Mouse (Mus musculus) thymus, postnatal 0 days (tissue): Measurements from ENCODE around the gene Lipo3. TPM values are rescaled to one million over a fixed set of nuclear protein-coding genes. Genes with fewer than 3 reads are reported as not detected.
"Not testable (repeated sequence)": the region's sequence is repeated elsewhere in the genome, so short reads cannot be mapped to it uniquely, and the experiment has no call there.

Source experiments
- DNase-seq: peaks from one replicate; pipeline ENCODE4 v3.0.0-alpha.2; 2015; ENCODE audit warnings: low spot score
- microRNA-seq: library from miRNA; unstranded; fragments of <30 nt; microRNA quantifications from one replicate; pipeline ENCODE4, GENCODE M21; 2016; ENCODE audit warnings: borderline number of aligned reads
- polyA plus RNA-seq: library from polyadenylated mRNA; unstranded; fragments of >200 nt; fragmentation: Nextera tagmentation; extraction: Ambion mirVana; gene quantifications from 2 replicates; pipeline ENCODE4 v1.2.1, GENCODE M21; 2015

The Lipo3 gene
- 16.5 TPM in 2 replicates for polyA plus RNA-seq

DNA sequence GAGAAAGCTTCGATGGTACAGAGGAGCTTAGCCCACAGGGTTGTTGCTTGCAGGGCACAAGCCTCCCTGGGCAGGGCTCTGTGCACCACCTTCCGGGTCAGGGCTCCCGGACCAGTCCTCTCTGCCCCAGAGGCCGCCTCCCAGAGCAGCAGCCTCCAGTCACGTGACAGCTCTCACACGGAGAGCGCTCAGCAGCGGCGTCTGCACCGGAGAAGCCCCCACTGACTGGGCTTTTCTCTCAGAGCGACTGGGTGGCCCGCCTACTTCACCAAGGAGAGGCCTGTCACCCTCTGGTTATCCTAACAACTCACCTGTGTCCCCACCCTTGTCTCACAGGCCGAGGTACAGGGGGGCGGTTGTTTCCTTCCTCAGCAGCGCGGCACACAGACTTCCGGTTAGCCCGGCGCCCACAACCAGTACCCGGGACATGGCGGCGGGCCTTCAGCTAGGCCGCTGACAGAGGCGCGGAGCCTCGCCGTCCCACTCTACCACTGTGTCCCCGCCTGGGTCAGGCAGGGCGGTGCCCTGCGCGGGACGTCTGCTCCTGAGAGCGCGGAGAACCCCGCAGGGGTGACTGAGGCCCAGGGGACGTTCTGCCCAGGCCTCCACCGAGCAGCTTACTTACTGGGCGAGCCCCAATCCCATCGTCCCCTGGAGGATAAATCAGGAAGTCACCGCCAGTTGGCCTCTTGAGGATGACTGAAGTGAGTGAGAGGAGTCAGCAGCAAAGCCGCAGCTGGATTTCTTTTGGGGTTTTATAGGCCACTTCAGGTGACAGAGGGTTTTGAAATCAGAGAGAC lies at the start of gene Lipo3:
Lipo3 (minus strand) TSS at position 665 of the 800 bp plus-strand sequence.
- DNase-seq = not testable (repeated sequence)

- not testable (repeated sequence) for DNase-seq
Measured at GRCm38 (mm10) chr19:33787359-33787758, 25.6 kb upstream of the Lipo3 start, which contains the start of gene Lipo1. Gene Lipo1 (minus strand): TSS chr19:33787459.

- no peak for DNase-seq
Measured at GRCm38 (mm10) chr19:33786576-33787277, 25.0 kb upstream of the Lipo3 start.

DNA sequence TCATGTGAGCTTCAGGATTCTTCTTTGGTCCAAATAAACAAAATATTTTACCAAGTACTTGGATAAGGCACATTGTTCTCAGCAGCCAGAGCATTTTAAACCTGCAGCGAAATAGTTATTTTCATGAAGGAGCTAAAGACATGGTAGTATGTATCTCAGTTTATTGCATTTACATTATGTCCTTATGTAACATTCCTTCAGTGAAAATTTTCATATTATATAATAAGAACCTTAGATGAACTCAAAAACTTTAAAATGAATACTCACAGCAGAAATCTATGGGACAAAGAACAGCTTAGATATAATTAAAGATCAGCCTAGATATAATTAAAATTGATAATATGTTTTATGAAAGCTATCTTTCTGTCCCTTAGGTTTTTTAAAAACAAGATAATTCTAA lies 10.5 kb downstream of the Lipo3 start, which contains the start of gene Lipo2:
Lipo2 (minus strand) TSS at position 101 of the 400 bp plus-strand sequence.
- DNase-seq = not testable (repeated sequence)

GRCm38 (mm10) chr19:33625152-33625551 lies 136.6 kb downstream of the Lipo3 start, which contains the start of gene Gm8978:
Gene Gm8978 (minus strand): TSS chr19:33625252.
- DNase-seq = not testable (repeated sequence)

DNA sequence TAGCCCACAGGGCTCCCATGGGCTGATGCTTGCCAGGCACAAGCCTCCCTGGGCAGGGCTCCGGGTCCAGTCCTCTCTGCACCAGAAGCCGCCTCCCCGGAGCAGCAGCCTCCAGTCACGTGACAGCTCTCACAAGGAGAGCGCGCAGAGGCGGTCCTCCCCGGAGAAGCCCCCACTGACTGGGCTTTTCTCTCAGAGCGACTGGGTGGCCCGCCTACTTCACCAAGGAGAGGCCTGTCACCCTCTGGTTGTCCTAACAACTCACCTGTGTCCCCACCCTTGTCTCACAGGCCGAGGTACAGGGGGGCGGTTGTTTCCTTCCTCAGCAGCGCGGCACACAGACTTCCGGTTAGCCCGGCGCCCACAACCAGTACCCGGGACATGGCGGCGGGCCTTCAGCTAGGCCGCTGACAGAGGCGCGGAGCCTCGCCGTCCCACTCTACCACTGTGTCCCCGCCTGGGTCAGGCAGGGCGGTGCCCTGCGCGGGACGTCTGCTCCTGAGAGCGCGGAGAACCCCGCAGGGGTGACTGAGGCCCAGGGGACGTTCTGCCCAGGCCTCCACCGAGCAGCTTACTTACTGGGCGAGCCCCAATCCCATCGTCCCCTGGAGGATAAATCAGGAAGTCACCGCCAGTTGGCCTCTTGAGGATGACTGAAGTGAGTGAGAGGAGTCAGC lies 172.0 kb downstream of the Lipo3 start:
- DNase-seq = peak; percentile 75

DNA sequence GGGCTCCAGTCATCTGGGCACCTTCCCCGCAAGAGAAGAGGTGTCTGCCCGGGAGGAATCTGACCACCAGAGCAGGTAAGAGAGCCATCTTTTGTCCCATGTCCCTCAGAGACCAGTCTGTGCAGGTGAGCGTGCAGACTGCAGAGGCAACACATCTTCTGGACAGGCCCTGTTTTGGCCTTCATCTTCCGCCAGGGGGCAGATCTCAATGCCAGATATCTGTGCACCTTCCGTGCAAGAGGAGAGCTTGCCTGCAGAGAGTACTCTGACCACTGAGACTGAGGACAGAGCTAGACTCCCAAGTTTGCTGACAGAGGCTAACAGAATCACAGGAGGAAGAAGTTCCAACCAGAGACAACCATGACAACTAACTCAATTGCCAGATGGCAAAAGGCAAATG lies 193.2 kb downstream of the Lipo3 start:
- DNase-seq = not testable (repeated sequence)

- no peak for DNase-seq
Measured at GRCm38 (mm10) chr19:33517680-33518079, 244.1 kb downstream of the Lipo3 start, which contains the start of gene Lipo4. Gene Lipo4 (minus strand): TSS chr19:33517780.

Small RNA genes lying within 50 kb of the gene (microRNA-seq; reads per million reads assigned to microRNA genes)
- not detected for gene Gm27440

Other genes with a start within 250 kb of the Lipo3 start
- gene Lipo4, start 244.2 kb downstream of the Lipo3 start, polyA plus RNA-seq = not detected in 2 replicates
- gene Gm8978, start 136.7 kb downstream of the Lipo3 start, polyA plus RNA-seq = not detected in 2 replicates
- gene Lipo2, start 10.6 kb downstream of the Lipo3 start, polyA plus RNA-seq = 0.13 and 0.22 TPM in 2 replicates
- not detected in 2 replicates for gene Lipo1, start 25.5 kb upstream of the Lipo3 start, polyA plus RNA-seq
- gene Lipf, start 199.2 kb upstream of the Lipo3 start, polyA plus RNA-seq = 0.09 and 0.14 TPM in 2 replicates
- 0.05 and 0.14 TPM in 2 replicates for gene Lipk, start 246.3 kb upstream of the Lipo3 start, polyA plus RNA-seq